Mouse (Mus musculus) ES-E14 (cell line): ENCODE measurements around the gene Crym.

Experiments used
- CHD2 ChIP-seq: IDR thresholded peaks from 2 replicates; pipeline ENCODE4 v1.6.1; 2014; ENCODE audit warnings: mild to moderate bottlenecking, low read depth, low read length, inconsistent platforms
- HCFC1 ChIP-seq: IDR thresholded peaks from 2 replicates; pipeline ENCODE4 v1.6.1; 2012; ENCODE audit warnings: low read length, inconsistent platforms, borderline replicate concordance; ENCODE audit not compliant: insufficient read depth
- MAFK ChIP-seq: IDR thresholded peaks from 2 replicates; pipeline ENCODE4 v1.6.1; 2014; ENCODE audit warnings: mild to moderate bottlenecking, low read depth, low read length, inconsistent platforms; ENCODE audit not compliant: insufficient read depth
- ZC3H11A ChIP-seq: IDR thresholded peaks from 2 replicates; pipeline ENCODE4 v1.6.1; 2012; ENCODE audit warnings: low read depth, mild to moderate bottlenecking, inconsistent platforms, low read length, borderline replicate concordance
- ZNF384 ChIP-seq: IDR thresholded peaks from 2 replicates; pipeline ENCODE4 v1.6.1; 2012; ENCODE audit warnings: low read depth, low read length, inconsistent platforms

- TF ChIP-seq HCFC1 (no peak), ZC3H11A (peak; percentile 85), ZNF384 (no peak), CHD2 (no peak), MAFK (no peak)
Observed at GRCm38 (mm10) chr7:120241092-120241491, 39.2 kb upstream of the Crym start.
